Mouse (Mus musculus): ENCODE results near the gene Col17a1.

GRCm38 (mm10) chr19:47653173-47653572 is 38.7 kb downstream of the Col17a1 start:
- no peak for TF ChIP-seq CTCF (IDR thresholded peaks at IDR 0.05; ENCODE audit: borderline replicate concordance, insufficient read depth, low read length)
- no peak for TF ChIP-seq POLR2A (IDR thresholded peaks at IDR 0.05; ENCODE audit: low read depth, low read length)
